Mouse (Mus musculus): Measurements from ENCODE around the gene Rnase9.

GRCm38 (mm10) chr14:51041769-51042168, at the start of gene Rnase9:
- no peak for TF ChIP-seq CTCF (conservative IDR thresholded peaks at IDR 0.05; ENCODE audit: low read length)
- no peak for TF ChIP-seq NANOG (IDR thresholded peaks at IDR 0.05; ENCODE audit: borderline replicate concordance, low read length)
- TF ChIP-seq POU5F1 (IDR thresholded peaks at IDR 0.05; ENCODE audit: borderline replicate concordance, low read length): no peak

Data from E14TG2a.4 (cell line).